Mouse (Mus musculus) limb, embryonic 14.5 days (tissue): ENCODE data around the gene Ttll1. TPM values are rescaled to one million over a fixed set of nuclear protein-coding genes. Genes with fewer than 3 reads are reported as not detected.

Source experiments
- ATAC-seq: fragments of 200-750 bp; cut with Nextera tagmentation; 2 replicates; pipeline ENCODE4 v1.8.0; 2017; ENCODE audit warnings: low read depth, moderate number of reproducible peaks, moderate TSS enrichment; ENCODE audit not compliant: low FRiP score
- DNase-seq: peaks from one replicate; pipeline ENCODE4 v3.0.0-alpha.2; 2015; ENCODE audit warnings: low spot score
- H3K27ac ChIP-seq: fragments of 300-500 bp; sonication (generic); replicated peaks from 2 replicates; pipeline ENCODE4 v1.5.1; 2014; ENCODE audit warnings: low read depth, mild to moderate bottlenecking, low read length, moderate library complexity, mixed read lengths
- H3K27me3 ChIP-seq: fragments of 300-500 bp; sonication (generic); 2 replicates; pipeline ENCODE4 v1.6.1; 2014; ENCODE audit warnings: low read length, mixed read lengths; ENCODE audit not compliant: control insufficient read depth, insufficient read depth
- H3K36me3 ChIP-seq: fragments of 300-500 bp; sonication (generic); 2 replicates; pipeline ENCODE4 v1.6.1; 2014; ENCODE audit warnings: mild to moderate bottlenecking, low read length, moderate library complexity, mixed read lengths; ENCODE audit not compliant: control insufficient read depth, insufficient read depth
- H3K4me1 ChIP-seq: fragments of 300-500 bp; sonication (generic); 2 replicates; pipeline ENCODE4 v1.6.1; 2014; ENCODE audit warnings: antibody characterized with exemption, low read length, mixed read lengths; ENCODE audit not compliant: control insufficient read depth, insufficient read depth
- H3K4me2 ChIP-seq: fragments of 300-500 bp; sonication (generic); replicated peaks from 2 replicates; pipeline ENCODE4 v1.6.1; 2014; ENCODE audit warnings: low read depth, mild to moderate bottlenecking, low read length, moderate library complexity; ENCODE audit not compliant: severe bottlenecking
- H3K4me3 ChIP-seq: fragments of 300-500 bp; sonication (generic); replicated peaks from 2 replicates; pipeline ENCODE4 v1.5.1; 2014; ENCODE audit warnings: low read length
- H3K9ac ChIP-seq: fragments of 300-500 bp; sonication (generic); 2 replicates; pipeline ENCODE4 v1.6.1; 2014; ENCODE audit warnings: mild to moderate bottlenecking, low read depth, low read length, moderate library complexity; ENCODE audit not compliant: severe bottlenecking
- H3K9me3 ChIP-seq: fragments of 300-500 bp; sonication (generic); 2 replicates; pipeline ENCODE4 v1.6.1; 2016; ENCODE audit warnings: low read length; ENCODE audit not compliant: control insufficient read depth
- POLR2A ChIP-seq: fragments of 200-500 bp; IDR thresholded peaks from 2 replicates; pipeline ENCODE4 v1.8.0; 2012; ENCODE audit warnings: inconsistent platforms, mild to moderate bottlenecking, moderate library complexity, borderline replicate concordance; ENCODE audit not compliant: insufficient read depth, insufficient read length; ENCODE audit errors: extremely low read depth
- WGBS: fragments of 180-500 bp; shearing (Covaris S2); extraction: QIAGEN DNeasy Blood & Tissue Kit; methylation state at CpG from one replicate; pipeline ENCODE4 v1.1.7; 2014; 5-methylcytosine and 5-hydroxymethylcytosine counted together
- polyA plus RNA-seq, 2 experiments: library from polyadenylated mRNA; depleted of rRNA in 1 of 2; stranded (reverse) in 1 of 2; unstranded in 1 of 2; fragments of >200 nt; fragmentation: Nextera tagmentation in 1 of 2; extraction: Ambion mirVana in 1 of 2; gene quantifications; 2 replicates each; pipeline versions ENCODE4 v1.2.1 to v1.2.3; 2012 to 2014

Ttll1 gene
- polyA plus RNA-seq, 2 experiments: 9.0 to 13.0 TPM

DNA sequence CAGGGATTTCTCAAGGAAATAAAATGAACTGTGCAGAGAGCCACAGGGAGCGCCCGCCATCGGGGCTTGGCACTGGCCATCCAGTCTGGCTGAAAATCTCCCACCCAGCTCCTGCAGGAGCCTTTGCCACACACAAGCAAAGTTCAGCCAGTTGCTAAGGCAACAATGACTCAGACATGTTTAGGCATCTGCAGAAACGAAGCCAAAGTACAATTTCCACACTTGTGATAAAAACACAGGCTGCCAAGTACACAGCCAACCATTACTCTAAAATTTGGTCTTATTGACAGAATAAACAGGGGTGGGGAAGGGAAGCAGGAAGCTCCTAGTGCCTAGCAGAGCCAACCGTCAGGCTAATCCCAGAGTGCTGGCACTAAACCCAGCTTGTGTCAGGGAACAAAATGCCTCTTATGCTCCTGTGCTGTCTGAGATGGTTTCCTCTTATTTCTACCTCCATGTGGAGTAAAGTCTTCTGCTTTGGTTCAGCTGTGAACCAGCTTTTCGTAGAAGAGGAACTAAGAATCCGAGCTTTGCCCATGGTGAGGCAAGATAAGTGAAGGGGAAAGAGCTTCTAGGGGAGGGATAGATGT, 59.0 kb downstream of the Ttll1 start:
- no peak overlapping the region for H3K4me3 ChIP-seq
- no peaks in the 10 kb centered on the region for H3K27me3 ChIP-seq
- no peak overlapping the region for H3K9ac ChIP-seq
- ATAC-seq: no peak
- no peak overlapping the region for H3K27ac ChIP-seq
- 73% methylated on average over 7 of the region's 7 CpGs for WGBS
- DNase-seq: no peak
- TF ChIP-seq POLR2A: no peak
- H3K36me3 ChIP-seq: no peaks in the 10 kb centered on the region
- H3K9me3 ChIP-seq: no peaks in the 10 kb centered on the region
- no peak overlapping the region for H3K4me2 ChIP-seq
- peaks cover 15% of the 10 kb centered on the region for H3K4me1 ChIP-seq

DNA sequence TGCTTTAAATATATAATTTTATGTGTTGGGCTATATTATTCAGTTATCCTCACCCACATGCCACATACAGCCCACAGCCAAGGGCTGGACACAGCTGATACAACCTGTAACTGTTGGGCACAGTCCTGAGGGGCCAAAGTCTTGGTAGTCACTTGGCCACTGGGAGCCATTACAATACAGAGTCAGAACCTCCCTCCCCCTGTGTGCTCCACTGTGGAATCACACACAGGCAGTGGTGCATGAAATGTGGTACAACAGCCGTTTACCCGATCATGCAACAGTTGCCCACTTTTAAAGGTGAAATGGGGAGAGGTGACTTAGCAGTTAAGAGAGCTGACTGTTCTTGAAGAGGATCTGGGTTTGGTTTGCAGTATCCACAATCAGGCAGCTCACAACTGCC, 60.7 kb downstream of the Ttll1 start:
- Histone ChIP-seq H3K9me3 (no peaks in the 10 kb centered on the region), H3K9ac (no peak overlapping the region), H3K4me2 (no peak overlapping the region), H3K4me3 (no peak overlapping the region), H3K36me3 (no peaks in the 10 kb centered on the region), H3K4me1 (peaks cover 25% of the 10 kb centered on the region), H3K27me3 (no peaks in the 10 kb centered on the region), H3K27ac (no peak overlapping the region)
- no peak for TF ChIP-seq POLR2A
- no peak for DNase-seq
- ATAC-seq: no peak
- WGBS: 88% methylated on average over 2 of the region's 2 CpGs

- Histone ChIP-seq H3K4me3 (no peak overlapping the region), H3K36me3 (no peaks in the 10 kb centered on the region), H3K4me1 (peaks cover 23% of the 10 kb centered on the region), H3K27ac (no peak overlapping the region), H3K9ac (no peak overlapping the region), H3K27me3 (no peaks in the 10 kb centered on the region), H3K4me2 (no peak overlapping the region), H3K9me3 (no peaks in the 10 kb centered on the region)
- no peak for ATAC-seq
- TF ChIP-seq POLR2A: no peak
- WGBS: 70% methylated on average over 5 of the region's 5 CpGs
- no peak for DNase-seq
Observed at GRCm38 (mm10) chr15:83448646-83449045, 62.0 kb downstream of the Ttll1 start.

DNA sequence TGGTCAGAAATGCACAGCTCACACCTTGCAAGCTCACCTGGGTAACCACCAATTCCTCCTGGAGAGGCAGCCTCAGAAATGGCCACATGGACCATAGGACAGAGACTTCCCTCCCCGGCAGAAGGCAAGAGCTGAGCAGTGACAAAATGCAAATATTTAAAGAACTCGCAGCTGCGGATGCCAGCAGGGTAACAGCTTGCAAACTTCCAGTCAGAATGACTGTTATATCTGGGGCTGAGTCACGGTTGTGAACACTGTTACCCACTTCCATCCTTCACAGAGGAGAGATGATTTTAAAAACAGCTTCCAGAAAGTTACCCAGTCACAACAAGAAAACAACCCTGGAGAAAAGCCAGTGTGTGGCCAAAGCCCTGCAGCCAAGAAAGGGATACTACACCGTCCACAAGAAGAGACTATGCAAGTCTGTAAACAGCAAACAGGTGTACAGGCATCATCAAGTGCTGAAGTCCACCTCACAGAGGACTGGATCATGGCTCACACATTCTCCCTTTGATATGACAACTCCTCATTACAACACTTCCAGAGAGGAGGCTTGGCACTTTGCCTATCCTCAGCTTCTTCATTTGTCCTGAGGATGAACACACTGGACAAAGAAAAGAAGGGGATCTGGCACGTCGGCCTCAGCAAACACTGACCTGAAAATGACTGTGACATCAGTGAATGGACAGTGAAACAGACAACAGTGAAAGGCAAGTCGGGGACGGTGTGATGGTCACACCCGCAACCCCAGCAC, 62.7 kb downstream of the Ttll1 start:
- Histone ChIP-seq H3K4me2 (no peak overlapping the region), H3K9ac (no peak overlapping the region), H3K36me3 (no peaks in the 10 kb centered on the region), H3K4me3 (no peak overlapping the region), H3K4me1 (peaks cover 23% of the 10 kb centered on the region), H3K27me3 (no peaks in the 10 kb centered on the region), H3K9me3 (no peaks in the 10 kb centered on the region), H3K27ac (no peak overlapping the region)
- no peak for TF ChIP-seq POLR2A
- DNase-seq: peak; percentile 26
- no peak for ATAC-seq
- WGBS: 58% methylated on average over 10 of the region's 10 CpGs

GRCm38 (mm10) chr15:83445908-83446307, 64.8 kb downstream of the Ttll1 start:
- 77% methylated on average over 2 of the region's 2 CpGs for WGBS
- Histone ChIP-seq H3K9me3 (no peaks in the 10 kb centered on the region), H3K27me3 (no peaks in the 10 kb centered on the region), H3K4me3 (no peak overlapping the region), H3K36me3 (no peaks in the 10 kb centered on the region), H3K27ac (peak overlapping the region; percentile 35), H3K9ac (no peak overlapping the region), H3K4me2 (no peak overlapping the region), H3K4me1 (peaks cover 18% of the 10 kb centered on the region)
- no peak for TF ChIP-seq POLR2A
- no peak for DNase-seq
- 0 out of 2 replicates have a peak, but pooled peaks have one; percentile 26 for ATAC-seq

DNA sequence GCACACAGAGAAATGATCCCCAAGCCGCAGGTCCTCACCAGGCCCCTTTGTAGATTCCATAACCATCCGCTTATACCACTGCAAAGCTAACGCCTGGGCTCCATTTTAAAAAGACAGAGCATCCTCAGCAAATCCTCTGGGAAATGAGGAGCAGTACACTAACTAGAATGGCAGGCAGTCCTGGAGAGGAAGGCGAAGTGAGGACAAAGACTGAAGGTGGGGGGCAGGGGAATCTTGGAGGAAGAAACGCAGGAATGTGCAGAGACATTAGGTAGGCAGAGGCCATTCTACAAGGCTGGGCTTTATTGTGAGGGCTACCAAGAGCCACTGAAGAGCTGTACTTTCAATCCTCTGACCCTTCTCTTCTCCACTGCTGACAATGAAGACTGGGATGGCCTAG, 65.3 kb downstream of the Ttll1 start:
- TF ChIP-seq POLR2A: no peak
- Histone ChIP-seq H3K27ac (peak overlapping the region; percentile 35), H3K4me3 (no peak overlapping the region), H3K27me3 (no peaks in the 10 kb centered on the region), H3K36me3 (no peaks in the 10 kb centered on the region), H3K4me1 (peaks cover 20% of the 10 kb centered on the region), H3K9me3 (no peaks in the 10 kb centered on the region), H3K9ac (no peak overlapping the region), H3K4me2 (no peak overlapping the region)
- DNase-seq (no peak), ATAC-seq (no peak)
- 79% methylated on average over 5 of the region's 5 CpGs for WGBS
